Mouse (Mus musculus) erythroblast, embryonic 14.5 days (primary cell): ENCODE measurements around the gene Gins2.

Source experiments
- GATA1 ChIP-seq: IDR thresholded peaks from 2 replicates; pipeline ENCODE4 v1.6.1; 2012; ENCODE audit warnings: low read length, inconsistent platforms, mixed read lengths
- TAL1 ChIP-seq: IDR thresholded peaks from 3 replicates; pipeline ENCODE4 v1.6.1; 2012; ENCODE audit warnings: low read length, inconsistent platforms, mixed read lengths

DNA sequence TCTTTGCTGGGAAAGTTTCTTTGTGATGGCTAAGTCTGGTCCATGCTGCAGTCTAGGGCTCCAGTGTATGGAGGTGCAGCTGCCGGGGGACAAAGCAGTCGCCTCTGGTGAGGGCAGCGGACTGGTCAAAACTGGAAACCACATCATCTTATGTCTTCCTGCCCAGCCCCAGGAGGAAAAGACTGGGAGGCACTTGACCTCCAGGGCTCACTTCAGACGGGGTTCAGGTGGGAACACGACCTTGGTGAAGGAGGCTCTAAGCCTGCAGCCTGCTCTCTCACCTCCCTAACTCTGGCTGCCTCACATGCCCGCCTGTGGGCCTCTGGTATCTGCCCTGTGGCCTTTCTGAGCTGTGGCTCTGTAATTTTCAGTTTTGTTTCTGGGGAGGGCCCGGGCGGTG lies 55.0 kb downstream of the Gins2 start:
- TF ChIP-seq TAL1 (no peak), GATA1 (no peak)
